Mouse (Mus musculus): ENCODE results near the gene Psmc6.

Psmc6 gene

GRCm38 (mm10) chr14:45350931-45351859 lies 21.6 kb downstream of the Psmc6 start, which contains the start of gene Styx:
TSS of gene Styx (plus strand) at chr14:45351093.
- DNase-seq (ENCODE audit: low spot score in 2 of 2) = peak; percentile 95

DNA sequence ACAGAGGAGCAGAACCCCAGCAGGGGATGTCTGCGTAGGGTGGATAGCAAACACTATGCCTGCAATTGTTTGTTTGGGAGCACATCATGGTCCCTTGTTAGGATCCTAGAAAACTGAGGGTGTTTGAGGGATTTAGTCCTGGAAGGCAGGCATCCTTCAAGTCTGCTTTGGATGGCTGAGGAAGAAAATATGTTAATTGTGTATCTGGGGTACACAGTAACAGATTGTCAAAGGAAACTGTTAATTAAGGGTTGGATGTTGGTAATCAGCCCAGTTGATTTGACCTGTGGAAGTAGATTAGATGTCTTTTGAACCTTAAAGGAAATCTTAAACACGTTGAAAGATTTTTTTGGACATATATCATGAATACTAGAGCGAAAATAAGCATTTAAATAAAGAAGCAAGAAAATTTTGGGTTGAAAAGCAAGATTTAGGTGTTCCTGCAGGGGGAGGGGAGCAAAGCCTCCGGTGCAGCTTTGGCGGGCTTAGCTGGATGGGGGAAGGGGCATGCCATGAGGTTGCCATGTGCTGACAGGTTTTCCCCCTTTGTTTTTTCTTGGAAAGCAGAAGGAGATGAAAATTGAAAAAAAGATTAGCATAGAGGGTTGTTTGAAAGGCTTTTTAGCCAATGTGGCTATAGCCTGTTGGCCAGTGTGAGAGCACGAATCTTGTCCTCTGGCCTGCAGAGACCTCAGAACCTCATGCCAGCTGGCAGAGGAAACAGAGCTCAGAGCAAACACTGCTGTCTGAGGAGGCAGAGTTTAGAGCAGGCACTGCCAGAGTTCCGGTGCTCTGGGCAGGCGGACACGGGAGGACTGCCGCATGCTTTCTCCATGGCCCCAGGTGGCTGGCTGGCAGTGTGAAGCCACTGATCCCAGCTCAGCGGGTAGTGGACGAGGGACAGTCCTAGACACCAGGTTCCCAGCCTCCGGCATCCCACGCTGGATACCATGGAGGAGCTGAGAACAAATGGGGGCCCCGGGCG lies 34.9 kb downstream of the Psmc6 start:
- DNase-seq (ENCODE audit: low spot score in 2 of 2) = no peak

GRCm38 (mm10) chr14:45365196-45365587 lies 35.6 kb downstream of the Psmc6 start:
- no peak for DNase-seq (ENCODE audit: low spot score in 2 of 2)

- DNase-seq (ENCODE audit: low spot score in 2 of 2) = no peak
These were observed 49.2 kb downstream of the Psmc6 start for GRCm38 (mm10) chr14:45378771-45379170.

GRCm38 (mm10) chr14:45380756-45381155 lies 51.2 kb downstream of the Psmc6 start:
- DNase-seq (ENCODE audit: low spot score in 2 of 2) = no peak

GRCm38 (mm10) chr14:45382912-45383311 lies 53.3 kb downstream of the Psmc6 start:
- DNase-seq (ENCODE audit: low spot score in 2 of 2) = no peak

DNA sequence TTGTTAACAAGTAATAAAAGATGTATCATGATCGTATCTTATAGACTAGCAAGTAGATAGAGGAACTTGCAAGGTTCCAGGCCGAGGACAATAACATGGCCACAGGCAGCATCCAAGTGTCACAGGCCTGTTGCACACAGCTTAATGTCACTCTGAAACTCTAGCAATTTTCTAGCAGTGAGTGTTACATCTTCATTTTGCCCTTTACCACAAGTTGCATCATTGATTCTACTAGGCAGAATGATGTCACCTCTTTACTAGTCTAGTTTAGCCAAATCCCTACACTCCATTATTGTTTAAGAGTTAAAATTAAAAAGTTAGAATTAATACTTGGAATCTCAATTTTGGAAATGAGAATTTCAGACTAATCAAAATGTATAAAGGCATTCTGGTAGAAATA lies 56.0 kb downstream of the Psmc6 start:
- no peak for DNase-seq (ENCODE audit: low spot score in 2 of 2)

DNA sequence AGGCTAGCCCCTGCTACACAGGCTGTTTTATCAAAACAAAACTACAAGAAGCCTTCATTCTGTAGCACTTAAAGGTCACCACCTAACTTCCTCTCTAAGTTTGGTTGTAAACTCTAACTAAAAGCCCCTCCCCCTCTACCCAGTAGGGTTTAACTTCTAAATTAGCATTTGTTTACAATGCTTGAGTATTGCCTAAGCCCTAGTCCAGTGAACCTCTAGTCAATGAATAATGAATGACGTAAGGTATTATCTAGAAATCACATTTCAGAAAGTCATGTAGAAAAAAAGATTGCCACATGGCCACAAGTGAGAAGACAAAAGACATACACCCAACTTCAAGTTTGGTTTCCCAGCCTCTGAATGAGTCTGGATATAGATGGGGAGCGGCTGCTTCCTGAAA lies 57.9 kb downstream of the Psmc6 start:
- DNase-seq (ENCODE audit: low spot score in 2 of 2) = no peak

GRCm38 (mm10) chr14:45388345-45389181 lies 59.0 kb downstream of the Psmc6 start:
- DNase-seq (ENCODE audit: low spot score in 2 of 2) = peak; percentile 66 to 67

DNA sequence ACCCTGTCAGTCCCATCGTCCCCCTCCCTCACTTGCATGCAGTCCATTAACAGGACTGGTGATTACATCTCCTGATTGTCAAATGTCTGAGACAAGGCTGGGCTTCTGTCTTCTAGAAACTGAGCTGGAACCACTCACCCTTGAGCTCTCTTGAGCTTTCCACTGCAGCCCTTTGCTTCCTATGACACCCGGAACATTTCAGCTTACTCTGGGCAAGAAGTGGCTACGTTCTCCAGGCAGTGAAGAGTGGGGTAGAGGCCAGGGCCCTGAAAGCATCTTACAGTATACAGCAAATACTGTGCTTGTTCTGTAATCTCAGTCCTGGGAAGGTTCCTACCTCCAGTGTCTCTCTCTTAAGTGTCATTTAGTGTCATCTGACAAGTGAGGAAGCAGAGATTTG lies 59.6 kb downstream of the Psmc6 start:
- DNase-seq (ENCODE audit: low spot score in 2 of 2) = no peak
